Mouse (Mus musculus) myocyte (in vitro differentiated cells): ENCODE data around the gene Map4k5. TPM values are rescaled to one million over a fixed set of nuclear protein-coding genes. Genes with fewer than 3 reads are reported as not detected.

Experiments used
- H3K27me3 ChIP-seq: one replicate; pipeline ENCODE4 v1.6.1; 2011; ENCODE audit not compliant: control insufficient read depth, insufficient read depth, insufficient read length
- H3K36me3 ChIP-seq: one replicate; pipeline ENCODE4 v1.6.1; 2011; ENCODE audit not compliant: control insufficient read depth, insufficient read depth
- H3K4me2 ChIP-seq: one replicate; pipeline ENCODE4 v1.6.1; 2011; ENCODE audit warnings: low read depth, control low read depth
- H3K4me3 ChIP-seq: one replicate; pipeline ENCODE4 v1.5.1; 2011; ENCODE audit warnings: mild to moderate bottlenecking, control low read depth, moderate library complexity
- H3K79me2 ChIP-seq: one replicate; pipeline ENCODE4 v1.6.1; 2011; ENCODE audit not compliant: control insufficient read depth, insufficient read depth
- H3ac ChIP-seq: one replicate; pipeline ENCODE4 v1.6.1; 2011; ENCODE audit not compliant: control insufficient read depth, insufficient read length
- CEBPB ChIP-seq: IDR thresholded peaks from 2 replicates; pipeline ENCODE4 v1.6.1; 2011; ENCODE audit warnings: mild to moderate bottlenecking, moderate library complexity; ENCODE audit not compliant: poor library complexity, insufficient read depth, severe bottlenecking
- E2F4 ChIP-seq: IDR thresholded peaks from one replicate; pipeline ENCODE4 v1.6.1; 2011; ENCODE audit warnings: mild to moderate bottlenecking, control low read depth, moderate library complexity; ENCODE audit not compliant: insufficient read depth
- MAX ChIP-seq: IDR thresholded peaks from one replicate; pipeline ENCODE4 v1.6.1; 2011; ENCODE audit warnings: low read depth, mild to moderate bottlenecking, control low read depth
- MYOD1 ChIP-seq, 3 experiments: IDR thresholded peaks; one replicate each; pipeline ENCODE4 v1.6.1; 2011; ENCODE audit warnings: control low read depth in 2 of 3, low read depth in 2 of 3, mild to moderate bottlenecking in 2 of 3, moderate library complexity in 1 of 3; ENCODE audit not compliant: insufficient read length in 2 of 3, control insufficient read depth in 1 of 3
- MYOG ChIP-seq, 3 experiments: IDR thresholded peaks; one replicate each; pipeline ENCODE4 v1.6.1; 2011; ENCODE audit warnings: control low read depth in 2 of 3, low read depth in 2 of 3, mild to moderate bottlenecking in 2 of 3; ENCODE audit not compliant: insufficient read length in 2 of 3, control insufficient read depth in 1 of 3, insufficient read depth in 1 of 3
- POLR2A ChIP-seq: IDR thresholded peaks from one replicate; pipeline ENCODE4 v1.6.1; 2011; ENCODE audit warnings: low read depth, mild to moderate bottlenecking, control low read depth, moderate library complexity; ENCODE audit not compliant: insufficient read length
- POLR2AphosphoS2 ChIP-seq: IDR thresholded peaks from one replicate; pipeline ENCODE4 v1.6.1; 2011; ENCODE audit warnings: low read depth, control low read depth; ENCODE audit not compliant: insufficient read length
- REST ChIP-seq: IDR thresholded peaks from one replicate; pipeline ENCODE4 v1.6.1; 2011; ENCODE audit warnings: mild to moderate bottlenecking, control low read depth, moderate library complexity; ENCODE audit not compliant: insufficient read depth, insufficient read length
- SRF ChIP-seq: IDR thresholded peaks from one replicate; pipeline ENCODE4 v1.6.1; 2011; ENCODE audit warnings: low read depth; ENCODE audit not compliant: control insufficient read depth, insufficient read length
- TCF12 ChIP-seq: IDR thresholded peaks from one replicate; pipeline ENCODE4 v1.6.1; 2011; ENCODE audit warnings: mild to moderate bottlenecking, control low read depth; ENCODE audit not compliant: poor library complexity, insufficient read depth, severe bottlenecking
- TCF3 ChIP-seq: IDR thresholded peaks from one replicate; pipeline ENCODE4 v1.6.1; 2011; ENCODE audit warnings: low read depth, control low read depth; ENCODE audit not compliant: insufficient read length
- USF1 ChIP-seq: IDR thresholded peaks from one replicate; pipeline ENCODE4 v1.6.1; 2011; ENCODE audit warnings: low read depth, mild to moderate bottlenecking, control low read depth, moderate library complexity
- polyA plus RNA-seq: library from polyadenylated mRNA; unstranded; fragments of >200 nt; fragmentation: generic; extraction: Trizol; gene quantifications from one replicate; pipeline ENCODE4 v1.2.1, GENCODE M21; 2012; ENCODE audit warnings: missing spikeins

Gene Map4k5
- polyA plus RNA-seq, 1 experiment, result 6.1 TPM

DNA sequence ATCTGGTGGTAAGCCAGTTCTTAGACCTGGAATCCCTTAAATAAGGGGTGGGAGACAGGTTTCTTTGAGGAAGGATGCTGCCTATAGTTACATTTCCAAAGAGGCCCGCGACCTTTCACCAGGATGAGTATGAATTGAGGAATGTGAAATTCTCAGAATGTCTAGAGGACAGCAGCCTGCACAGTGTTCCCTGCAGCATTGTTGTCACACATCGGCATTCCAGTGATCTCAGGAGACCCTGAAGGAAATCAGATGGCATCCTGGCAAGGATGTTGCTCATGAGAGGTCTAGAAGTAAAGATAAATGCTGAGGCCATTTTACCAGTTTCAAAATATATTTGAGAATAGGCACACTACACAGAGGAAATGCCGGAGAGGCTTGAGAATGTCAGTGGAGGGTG, 5.1 kb upstream of the Map4k5 start:
- no peaks in the 10 kb centered on the region for H3K36me3 ChIP-seq
- no peaks in the 10 kb centered on the region for H3K79me2 ChIP-seq
- H3K4me3 ChIP-seq, result no peak overlapping the region
- TF ChIP-seq MYOG (IDR thresholded peaks at IDR 0.05; ENCODE audit: control insufficient read depth in 1 of 3, insufficient read depth in 1 of 3, insufficient read length in 2 of 3, low read depth in 2 of 3), result no peak
- TF ChIP-seq MYOD1 (IDR thresholded peaks at IDR 0.05; ENCODE audit: control insufficient read depth in 1 of 3, insufficient read length in 2 of 3, low read depth in 2 of 3), result no peak
- TF ChIP-seq SRF, result no peak
- TF ChIP-seq POLR2AphosphoS2, result no peak
- TF ChIP-seq E2F4, result no peak
- TF ChIP-seq POLR2A, result no peak
- no peak for TF ChIP-seq TCF12
- no peak overlapping the region for H3ac ChIP-seq
- H3K4me2 ChIP-seq, result no peak overlapping the region
- no peaks in the 10 kb centered on the region for H3K27me3 ChIP-seq

DNA sequence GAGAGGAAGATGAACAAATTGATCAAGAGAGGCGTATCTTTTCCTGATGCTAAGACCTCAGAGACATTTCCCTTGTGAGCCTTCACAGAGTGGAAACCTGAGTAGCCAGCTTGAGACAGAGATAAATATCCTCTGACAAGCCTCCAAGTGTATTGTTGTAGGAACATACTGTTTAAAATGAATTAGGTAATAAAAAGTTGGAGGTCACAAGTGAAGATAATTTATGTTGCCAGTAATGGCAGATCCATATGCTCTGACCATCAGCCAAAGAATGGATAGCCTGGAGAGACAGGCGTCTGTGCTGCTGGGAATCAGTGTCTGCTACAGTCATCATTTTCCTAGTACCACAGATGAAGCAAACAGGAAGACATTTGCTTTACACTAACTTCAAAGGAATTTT, 2.0 kb upstream of the Map4k5 start:
- no peak overlapping the region for H3ac ChIP-seq
- H3K4me2 ChIP-seq, result no peak overlapping the region
- H3K79me2 ChIP-seq, result peaks cover 24% of the 10 kb centered on the region
- H3K4me3 ChIP-seq, result no peak overlapping the region
- no peaks in the 10 kb centered on the region for H3K36me3 ChIP-seq
- TF ChIP-seq E2F4 (no peak), CEBPB (no peak), MYOG (IDR thresholded peaks at IDR 0.05; ENCODE audit: control insufficient read depth in 1 of 3, insufficient read depth in 1 of 3, insufficient read length in 2 of 3, low read depth in 2 of 3) (no peak), MYOD1 (IDR thresholded peaks at IDR 0.05; ENCODE audit: control insufficient read depth in 1 of 3, insufficient read length in 2 of 3, low read depth in 2 of 3) (no peak)
- H3K27me3 ChIP-seq, result no peaks in the 10 kb centered on the region

DNA sequence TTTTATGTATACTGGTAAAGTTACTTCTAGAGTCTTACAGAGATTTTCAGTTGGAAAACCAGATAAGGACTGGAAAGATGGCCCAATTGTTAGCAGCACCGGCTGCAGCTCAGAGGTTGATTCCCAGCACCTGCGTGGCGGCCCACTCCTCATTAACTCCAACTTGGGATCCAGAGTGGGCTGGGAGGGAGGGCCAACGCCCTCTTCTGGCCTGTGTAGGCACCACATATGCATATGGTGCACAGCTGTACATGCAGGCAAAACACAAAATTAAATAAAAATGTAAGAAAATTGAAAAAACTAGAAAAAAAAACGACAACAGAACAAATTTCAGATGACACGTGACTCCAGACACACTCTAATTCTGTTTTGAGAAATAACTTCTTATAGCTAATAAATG, 927 bp upstream of the Map4k5 start:
- no peaks in the 10 kb centered on the region for H3K36me3 ChIP-seq
- TF ChIP-seq CEBPB, result no peak
- TF ChIP-seq MYOG (IDR thresholded peaks at IDR 0.05; ENCODE audit: control insufficient read depth in 1 of 3, insufficient read depth in 1 of 3, insufficient read length in 2 of 3, low read depth in 2 of 3), result no peak
- TF ChIP-seq USF1, result no peak
- no peak for TF ChIP-seq TCF12
- no peak for TF ChIP-seq REST
- TF ChIP-seq TCF3, result no peak
- no peak for TF ChIP-seq MAX
- TF ChIP-seq MYOD1 (IDR thresholded peaks at IDR 0.05; ENCODE audit: control insufficient read depth in 1 of 3, insufficient read length in 2 of 3, low read depth in 2 of 3), result no peak
- TF ChIP-seq POLR2AphosphoS2, result no peak
- TF ChIP-seq E2F4, result no peak
- TF ChIP-seq POLR2A, result no peak
- no peak for TF ChIP-seq SRF
- peak overlapping the region; percentile 54 for H3K4me3 ChIP-seq
- H3ac ChIP-seq, result no peak overlapping the region
- no peaks in the 10 kb centered on the region for H3K27me3 ChIP-seq
- H3K4me2 ChIP-seq, result no peak overlapping the region
- H3K79me2 ChIP-seq, result peaks cover 35% of the 10 kb centered on the region

DNA sequence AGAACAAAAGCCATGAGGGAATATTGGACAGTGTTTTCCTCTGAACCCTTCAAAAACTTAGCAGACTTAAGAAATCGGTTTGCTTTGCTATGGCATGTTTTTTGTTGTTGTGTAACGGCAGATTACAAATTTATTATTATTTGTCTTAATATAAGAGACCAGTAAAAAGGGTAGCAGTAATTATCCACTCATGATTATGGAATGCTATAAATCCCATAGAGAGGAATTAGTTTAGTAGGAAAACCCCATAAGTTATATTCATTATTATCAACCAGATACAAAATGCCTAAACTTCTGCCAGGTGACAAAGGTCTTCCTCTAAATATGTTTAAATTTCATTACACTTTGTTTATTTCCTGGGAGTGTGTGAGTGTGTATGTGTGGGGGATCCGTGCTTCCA, 1.3 kb downstream of the Map4k5 start:
- no peaks in the 10 kb centered on the region for H3K27me3 ChIP-seq
- H3ac ChIP-seq, result peak overlapping the region; percentile 95
- peak overlapping the region; percentile 73 for H3K4me2 ChIP-seq
- H3K79me2 ChIP-seq, result peaks cover 55% of the 10 kb centered on the region
- H3K36me3 ChIP-seq, result no peaks in the 10 kb centered on the region
- TF ChIP-seq E2F4, result no peak
- TF ChIP-seq POLR2A, result no peak
- no peak for TF ChIP-seq MYOG (IDR thresholded peaks at IDR 0.05; ENCODE audit: control insufficient read depth in 1 of 3, insufficient read depth in 1 of 3, insufficient read length in 2 of 3, low read depth in 2 of 3)
- TF ChIP-seq CEBPB, result no peak
- peak overlapping the region; percentile 54 for H3K4me3 ChIP-seq

DNA sequence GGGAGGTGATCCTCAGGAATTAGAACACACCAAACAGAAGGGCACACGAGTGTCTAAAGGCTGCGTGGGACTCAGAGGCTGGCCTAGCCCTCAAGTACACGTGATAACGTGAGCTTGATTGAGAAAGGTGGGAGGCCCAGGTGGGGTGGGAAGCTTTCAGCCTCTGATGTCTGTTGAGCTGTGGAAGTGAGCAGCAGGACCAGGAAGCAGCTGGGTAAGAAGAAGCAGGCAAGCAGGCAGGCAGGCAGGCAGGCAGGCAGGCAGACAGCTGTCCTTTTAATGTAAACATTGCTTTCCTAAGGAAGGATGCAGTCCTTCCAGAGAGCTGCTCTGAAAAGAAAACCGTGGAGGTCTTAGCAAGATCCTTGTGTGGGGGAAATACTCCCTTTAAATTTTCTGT, 2.5 kb downstream of the Map4k5 start:
- Histone ChIP-seq H3K79me2 (peaks cover 63% of the 10 kb centered on the region), H3K36me3 (no peaks in the 10 kb centered on the region), H3K27me3 (no peaks in the 10 kb centered on the region), H3K4me2 (peak overlapping the region; percentile 73), H3ac (no peak overlapping the region), H3K4me3 (no peak overlapping the region)
- TF ChIP-seq REST, result no peak
- TF ChIP-seq TCF3, result no peak
- TF ChIP-seq MYOG (IDR thresholded peaks at IDR 0.05; ENCODE audit: control insufficient read depth in 1 of 3, insufficient read depth in 1 of 3, insufficient read length in 2 of 3, low read depth in 2 of 3), result peak in 2 of 3 experiments; percentile 19 to 21
- TF ChIP-seq SRF, result no peak
- peak in 1 of 3 experiments; percentile 33 for TF ChIP-seq MYOD1 (IDR thresholded peaks at IDR 0.05; ENCODE audit: control insufficient read depth in 1 of 3, insufficient read length in 2 of 3, low read depth in 2 of 3)

DNA sequence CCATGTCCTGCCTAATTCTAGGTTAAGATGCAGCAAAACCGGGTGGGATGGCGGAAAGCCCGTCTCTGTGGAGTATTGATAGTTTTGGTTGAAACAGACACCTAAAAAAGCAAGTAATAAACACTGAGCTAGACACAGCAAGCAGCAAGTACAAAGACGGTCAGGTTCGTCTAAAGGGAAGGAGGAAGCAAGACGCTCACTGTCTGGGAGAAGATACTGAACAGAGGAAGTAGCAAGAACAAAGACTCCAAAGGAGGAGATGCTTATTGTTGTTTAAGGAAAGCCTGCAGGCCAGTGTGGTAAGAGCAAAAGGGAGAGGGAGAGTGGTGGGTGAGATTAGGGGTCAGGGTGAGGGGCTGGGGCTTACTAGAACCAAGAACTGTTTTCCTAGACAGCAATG, 2.9 kb downstream of the Map4k5 start:
- H3ac ChIP-seq, result no peak overlapping the region
- H3K27me3 ChIP-seq, result no peaks in the 10 kb centered on the region
- H3K4me3 ChIP-seq, result no peak overlapping the region
- TF ChIP-seq CEBPB, result no peak
- no peak for TF ChIP-seq POLR2AphosphoS2
- TF ChIP-seq MAX, result no peak
- peaks cover 63% of the 10 kb centered on the region for H3K79me2 ChIP-seq
- no peaks in the 10 kb centered on the region for H3K36me3 ChIP-seq
- H3K4me2 ChIP-seq, result peak overlapping the region; percentile 73
